Mouse (Mus musculus) gastrocnemius, postnatal 14 days (tissue): ENCODE results near the gene Nkrf. TPM values are rescaled to one million over a fixed set of nuclear protein-coding genes. Genes with fewer than 3 reads are reported as not detected.
"Not testable (repeated sequence)": the region's sequence is repeated elsewhere in the genome, so short reads cannot be mapped to it uniquely, and the experiment has no call there.

Source experiments
- DNase-seq: peaks from one replicate; pipeline ENCODE4 v3.0.0; 2021; ENCODE audit warnings: mixed read lengths
- intact Hi-C: fragments of 180-260 bp; cut with DNase I; formaldehyde crosslinking; loops from one replicate; pipeline ENCODE4 v1.15.1; 2025; ENCODE audit warnings: low total_unique reads
- long read RNA-seq, 2 experiments: library from polyadenylated mRNA; stranded (forward); transcript quantifications; one replicate each; pipeline ENCODE4 v2.0.0; 2021
- total RNA-seq, 2 experiments: library from RNA; stranded (reverse); gene quantifications; 2 replicates each; pipeline ENCODE4 v1.2.3; 2021

Nkrf gene
- 1 to 10 TPM; 3.7 to 4.2 TPM for total RNA-seq
- long read RNA-seq, experiment 1: 0 reads
- long read RNA-seq, experiment 2, partial matches to known transcripts: 0 of 1 reads
- long read RNA-seq, experiment 2, other reads (novel, unspliced or antisense): 0 of 1 reads

DNA sequence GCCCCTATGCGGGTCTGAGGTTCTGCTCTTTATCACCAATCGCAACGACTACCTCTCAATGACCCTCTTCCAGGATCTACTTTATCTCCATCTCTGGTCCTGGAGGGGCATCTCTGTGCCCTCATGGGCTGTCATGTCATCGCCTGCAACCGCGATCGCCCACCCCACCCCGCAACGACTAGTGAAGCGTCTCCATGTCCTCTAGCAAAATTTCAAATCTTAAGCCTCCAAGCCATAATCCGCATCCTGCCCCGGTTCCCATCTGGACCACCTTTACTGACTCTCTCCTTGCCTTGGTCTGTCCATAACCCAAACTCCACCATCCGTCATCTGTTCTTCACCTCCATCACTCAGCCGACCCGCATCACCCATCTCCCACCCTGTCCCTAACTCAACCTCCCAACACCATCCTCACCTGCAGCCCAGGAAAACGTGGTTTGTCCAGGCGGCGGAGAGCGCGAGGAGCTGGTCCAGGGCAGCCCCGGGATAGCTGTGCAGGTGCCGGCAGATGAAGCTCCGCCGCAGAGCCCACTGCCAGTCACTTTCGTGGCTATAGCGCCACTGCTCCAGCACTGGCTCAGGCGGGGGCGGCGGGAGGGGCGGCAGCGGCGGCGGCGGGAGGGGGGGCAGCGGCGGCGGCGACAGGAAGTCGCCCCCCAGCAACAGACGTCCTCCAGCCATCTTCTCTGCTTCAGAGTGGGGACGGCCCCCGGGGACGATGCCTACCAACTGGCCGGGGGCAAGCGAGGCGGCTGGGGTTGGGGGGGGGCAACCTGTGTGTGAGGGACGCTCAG lies at the start of gene Nkrf:
Nkrf (minus strand) TSS at position 579 of the 794 bp plus-strand sequence.
- no peak for DNase-seq
- intact Hi-C loops: loop anchor here (10.0 kb wide), 1 partner anchor 68 kb away; no protein-coding TSS in a partner anchor

DNA sequence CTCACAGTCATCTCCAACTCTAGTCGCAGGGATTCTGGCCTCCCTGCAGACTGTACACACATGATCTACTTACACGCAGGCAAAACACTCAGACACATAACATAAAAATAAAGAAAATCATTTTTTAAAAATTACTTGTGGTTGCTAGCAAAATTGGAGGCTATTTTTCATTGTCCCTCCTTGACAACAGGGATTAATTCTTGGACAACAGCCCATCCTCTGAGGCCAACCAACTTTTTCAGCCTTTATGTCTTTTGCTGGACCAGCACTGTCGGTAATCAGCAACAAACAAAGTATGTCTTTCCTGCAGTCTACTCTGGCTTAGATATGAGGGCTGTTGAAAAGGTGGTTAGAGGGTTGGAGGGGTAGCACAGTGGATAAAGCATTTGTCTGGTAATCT lies 38.4 kb upstream of the Nkrf start:
- no peak for DNase-seq
- intact Hi-C loops: no loop called here

DNA sequence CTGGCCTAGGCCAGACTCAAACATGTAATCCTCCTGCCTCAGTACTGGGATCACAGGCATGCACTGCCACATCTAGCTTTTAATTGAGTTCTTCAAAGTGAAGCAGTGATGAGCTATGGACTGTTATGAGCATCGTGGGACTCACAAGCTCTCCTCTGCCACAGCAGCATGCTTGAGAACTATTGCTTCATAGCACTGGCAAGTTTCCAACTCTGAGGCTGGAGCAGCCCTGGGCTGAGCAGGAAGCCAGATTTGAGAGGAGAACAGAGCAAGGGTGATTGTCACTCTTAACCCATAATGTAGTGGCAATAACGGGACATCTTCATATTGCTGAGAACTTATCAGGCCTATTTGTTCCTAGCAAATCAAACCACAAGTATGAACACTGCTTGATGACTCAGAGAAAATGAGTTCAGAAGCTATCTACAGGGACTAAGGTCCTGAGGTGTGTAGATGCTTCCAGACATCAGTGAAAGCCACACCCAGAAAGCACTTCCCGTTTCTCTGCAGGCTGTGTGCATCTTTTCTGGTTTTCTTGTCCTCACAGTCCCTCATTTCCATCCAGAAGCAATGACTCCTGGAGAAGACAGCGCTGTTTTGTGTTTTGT lies 37.2 kb upstream of the Nkrf start:
- DNase-seq: peak; percentile 40
- intact Hi-C loops: no loop called here

DNA sequence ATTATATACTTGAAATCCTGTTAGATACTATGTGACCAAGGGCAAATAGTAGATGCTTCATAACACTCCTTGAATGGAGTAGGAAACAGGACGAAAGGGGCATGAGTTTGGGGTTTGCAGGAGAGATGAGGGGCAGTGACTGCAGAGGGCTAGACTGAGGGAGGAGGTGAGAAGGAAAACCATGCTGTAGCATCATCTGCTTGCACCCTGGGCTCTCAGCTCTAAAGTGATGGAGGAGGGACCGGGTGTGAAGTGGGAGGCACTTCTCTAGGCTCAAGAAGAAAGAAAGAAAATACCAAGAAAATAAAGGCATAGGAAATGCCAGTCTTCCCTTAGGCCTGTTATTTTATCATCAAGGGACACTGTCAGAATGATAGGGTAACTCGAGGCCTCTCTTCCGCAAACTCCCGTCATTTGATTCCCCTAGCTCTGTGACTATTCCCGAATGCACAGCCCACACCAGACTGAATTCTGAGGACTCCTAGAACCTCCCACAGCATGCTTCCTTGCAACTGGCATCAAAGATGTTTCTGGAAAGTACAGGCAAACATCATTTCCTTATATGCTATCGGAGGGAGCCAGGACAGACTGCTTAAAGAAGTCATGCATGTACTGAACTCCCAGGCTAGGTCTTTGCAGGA lies 32.7 kb upstream of the Nkrf start:
- intact Hi-C loops: no loop called here
- no peak for DNase-seq

DNA sequence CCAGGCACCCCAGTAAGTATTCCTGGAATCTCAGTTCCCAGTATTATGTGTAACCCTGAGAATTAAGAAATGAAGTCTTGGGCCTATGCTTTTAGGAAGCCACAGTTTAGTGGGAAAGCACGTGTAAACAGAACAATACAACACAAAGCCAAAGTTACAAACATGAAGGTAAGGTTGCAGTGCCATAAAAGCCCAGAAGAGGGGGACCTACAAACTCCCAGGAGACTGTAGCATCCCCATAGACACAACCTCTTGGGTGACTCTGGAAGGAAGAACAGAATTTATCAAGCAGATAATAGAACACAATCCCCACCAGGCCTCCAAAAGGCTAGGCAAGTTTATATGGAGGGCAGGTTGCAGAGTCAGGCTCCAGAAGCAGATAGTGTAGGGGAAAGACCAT lies 27.9 kb upstream of the Nkrf start:
- intact Hi-C loops: loop anchor here (5.0 kb wide), 1 partner anchor 87 kb away; no protein-coding TSS in a partner anchor
- no peak for DNase-seq

DNA sequence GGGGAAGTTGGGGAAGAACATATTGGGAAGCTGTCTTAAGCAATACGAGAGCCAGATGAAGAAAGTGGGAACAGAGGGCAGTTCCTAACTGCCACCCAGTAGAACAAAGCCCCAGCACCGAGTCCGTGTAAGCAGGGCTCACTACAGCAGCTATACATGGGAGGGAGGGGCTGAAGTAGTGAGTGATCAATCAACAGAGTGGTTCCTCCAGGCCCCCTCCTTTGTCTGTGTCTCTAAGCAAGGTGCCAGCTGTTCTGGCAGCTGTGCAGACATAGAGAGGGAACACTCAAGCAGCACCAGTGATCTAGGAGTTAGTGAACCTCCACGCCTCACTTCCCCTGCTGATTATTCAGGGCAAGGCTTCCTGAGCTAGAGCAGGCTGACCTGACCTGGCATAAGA lies 27.0 kb upstream of the Nkrf start:
- DNase-seq: no peak
- intact Hi-C loops: loop anchor here (5.0 kb wide), 1 partner anchor 88 kb away; no protein-coding TSS in a partner anchor

DNA sequence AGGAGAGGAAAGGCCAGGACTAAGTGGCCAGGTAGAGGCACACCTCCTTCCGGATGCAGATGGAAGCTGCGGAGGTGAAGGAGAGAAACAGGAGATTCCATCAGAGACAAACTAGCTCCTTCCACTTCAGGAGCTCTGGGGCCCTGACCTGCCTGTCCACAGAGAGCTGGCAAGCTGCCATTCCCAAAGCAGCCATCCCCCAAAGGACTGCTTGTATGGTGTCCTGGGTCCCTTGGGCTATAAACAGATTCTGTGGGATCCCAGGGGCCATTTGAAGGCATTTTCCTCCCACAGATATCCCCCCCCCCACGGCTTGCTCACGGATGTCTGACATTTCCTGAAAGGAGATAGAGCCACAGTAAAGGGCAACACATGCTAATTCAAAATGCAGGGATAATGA lies 26.1 kb upstream of the Nkrf start:
- intact Hi-C loops: no loop called here
- DNase-seq: no peak

DNA sequence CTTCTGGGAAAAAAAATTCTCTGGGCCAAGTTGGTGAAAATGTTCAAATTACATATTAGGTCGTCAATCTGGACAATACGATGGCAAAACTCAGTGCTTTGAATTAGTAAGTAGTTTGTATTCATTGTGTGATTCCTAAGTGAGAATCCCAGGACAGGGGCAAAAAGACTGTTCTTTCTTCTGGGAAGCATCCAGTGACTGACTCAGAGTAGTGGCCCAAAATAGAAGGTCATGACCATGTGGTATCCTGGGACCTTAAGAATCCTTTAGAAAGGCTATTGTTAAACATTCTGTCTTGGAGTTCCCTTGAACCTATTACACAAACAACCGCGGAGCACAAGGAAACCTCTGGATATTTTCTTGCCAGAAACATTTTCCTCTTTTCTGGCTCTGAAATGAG lies 18.6 kb upstream of the Nkrf start:
- DNase-seq: no peak
- intact Hi-C loops: no loop called here

DNA sequence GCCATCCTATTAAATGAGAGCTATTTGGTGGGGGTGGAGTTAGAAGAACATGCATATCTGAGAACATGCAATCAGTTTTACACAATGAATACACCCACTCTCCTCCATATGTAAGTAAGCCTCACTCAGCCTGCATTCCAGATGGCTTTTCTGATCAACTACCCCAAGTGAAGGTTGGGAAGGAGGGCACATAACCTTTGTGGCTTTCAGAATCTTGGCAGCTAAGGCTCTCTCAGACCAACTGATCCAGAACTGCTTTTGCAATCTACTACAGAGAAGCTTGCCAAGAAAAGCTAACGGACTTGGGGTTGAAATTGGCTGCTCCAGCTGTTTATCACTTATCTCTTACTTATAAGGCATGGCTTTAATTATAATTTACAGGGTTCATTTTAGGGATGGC lies 15.1 kb upstream of the Nkrf start:
- intact Hi-C loops: no loop called here
- DNase-seq: no peak

DNA sequence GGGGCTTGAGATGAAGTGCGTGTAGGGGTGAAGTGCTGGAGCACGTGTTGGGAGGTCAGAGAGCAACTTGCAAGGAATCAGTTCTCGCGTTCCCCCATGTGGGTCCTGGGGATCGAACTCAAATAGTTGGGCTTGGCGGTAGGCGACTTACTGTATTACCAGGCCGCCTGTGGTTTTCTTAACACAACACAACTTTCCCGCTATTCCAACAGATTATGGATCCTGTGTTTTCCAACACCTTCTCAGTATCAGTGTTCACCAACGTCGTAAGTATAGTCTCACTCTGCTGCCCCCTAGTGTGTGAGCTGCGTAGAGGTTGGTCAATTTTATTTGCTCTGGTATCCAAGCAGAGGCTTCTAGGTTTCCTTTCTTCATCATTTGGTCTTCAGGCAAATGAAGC lies 8.6 kb upstream of the Nkrf start:
- intact Hi-C loops: no loop called here
- peak; percentile 33 for DNase-seq

DNA sequence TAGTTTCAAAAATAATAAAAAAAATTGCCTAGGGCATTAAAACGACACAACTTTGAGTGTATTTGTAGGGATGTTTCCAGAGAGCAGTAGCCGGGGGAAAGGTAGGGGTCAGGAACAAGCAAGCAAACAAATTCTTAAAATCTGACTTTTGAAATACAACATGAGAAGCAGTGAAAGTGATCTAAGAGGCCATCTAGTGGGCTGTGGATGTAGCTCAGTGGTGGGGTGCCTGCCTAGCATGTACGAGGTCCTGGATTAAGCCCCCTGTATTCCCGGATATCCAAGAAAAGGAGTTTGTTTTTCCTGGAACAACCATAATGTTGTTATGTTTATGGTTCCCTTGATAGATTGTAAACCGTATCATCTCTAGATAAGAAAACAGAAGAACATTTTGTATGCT lies 3.8 kb upstream of the Nkrf start:
- no peak for DNase-seq
- intact Hi-C loops: loop anchor here (10.0 kb wide), 1 partner anchor 72 kb away; no protein-coding TSS in a partner anchor

DNA sequence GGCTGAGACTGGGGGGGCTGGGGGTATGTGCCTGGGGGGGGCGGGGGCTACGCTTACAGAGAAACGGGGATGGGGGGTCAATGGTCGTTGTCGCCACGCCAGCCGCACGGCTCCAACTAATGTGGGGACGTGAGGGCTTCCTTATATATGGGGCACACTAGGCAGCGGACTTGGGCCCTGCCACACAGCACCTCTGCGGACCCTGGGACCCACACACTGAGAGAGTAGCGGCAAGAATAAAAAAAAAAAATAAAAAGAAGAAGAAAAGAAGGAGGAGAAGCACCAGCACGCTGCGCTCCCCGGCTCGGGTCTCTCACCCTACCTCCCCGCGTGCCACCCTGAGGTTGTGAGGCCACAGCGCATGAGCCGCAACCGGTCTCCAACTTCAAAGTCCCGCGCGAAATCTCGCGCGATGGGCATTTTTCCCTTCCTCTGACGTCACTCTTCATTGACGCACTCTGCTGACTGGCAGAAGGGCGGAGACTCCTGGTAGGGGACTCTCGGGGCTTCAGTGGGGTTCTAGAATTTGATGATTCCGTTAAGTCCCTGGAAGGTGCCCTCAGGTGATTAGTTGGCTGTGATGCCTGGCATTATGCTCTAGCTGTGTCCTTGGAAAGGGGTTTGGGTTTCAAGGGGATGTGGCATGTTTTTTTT lies 543 bp upstream of the Nkrf start:
- peak; percentile 85 for DNase-seq
- intact Hi-C loops: loop anchor here (10.0 kb wide), 1 partner anchor 68 kb away; no protein-coding TSS in a partner anchor

DNA sequence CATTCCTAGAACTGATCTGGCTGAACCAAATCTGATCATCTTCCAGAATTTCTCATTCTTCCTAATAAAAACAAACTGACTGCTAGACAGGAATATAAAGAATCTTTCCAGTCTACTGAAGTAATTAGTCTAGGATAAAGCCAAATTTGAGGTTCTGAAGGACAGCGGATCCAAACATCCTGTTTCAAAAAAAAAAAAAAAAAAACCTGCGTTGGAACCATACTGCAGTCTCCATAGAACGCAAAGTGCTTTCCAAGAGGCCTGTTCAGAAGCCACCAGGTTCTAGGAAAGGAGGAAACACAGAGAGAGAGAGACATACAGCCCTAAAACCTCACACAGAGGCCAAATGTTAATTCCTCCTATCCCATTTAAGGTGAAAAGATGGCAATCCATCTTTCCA lies 1.0 kb downstream of the Nkrf start:
- no peak for DNase-seq
- intact Hi-C loops: loop anchor here (10.0 kb wide), 1 partner anchor 67 kb away; no protein-coding TSS in a partner anchor

DNA sequence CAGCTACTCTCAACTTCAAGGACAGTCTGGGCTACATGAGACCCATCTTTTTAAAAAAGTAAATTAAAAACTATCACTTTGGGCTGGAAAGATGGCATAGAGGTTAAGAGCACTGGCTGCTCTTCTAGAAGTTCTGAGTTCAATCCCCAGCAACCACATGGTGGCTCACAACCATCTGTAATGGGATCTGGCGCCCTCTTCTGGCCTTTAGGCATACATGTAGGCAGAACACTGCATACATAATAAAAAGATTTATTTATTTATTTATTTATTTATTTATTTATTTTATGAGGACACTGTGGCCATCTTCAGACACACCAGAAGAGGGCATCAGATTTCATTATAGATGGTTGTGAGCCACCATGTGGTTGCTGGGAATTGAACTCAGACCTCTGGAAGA lies 3.8 kb downstream of the Nkrf start:
- DNase-seq, intact Hi-C loops: not testable (repeated sequence)

DNA sequence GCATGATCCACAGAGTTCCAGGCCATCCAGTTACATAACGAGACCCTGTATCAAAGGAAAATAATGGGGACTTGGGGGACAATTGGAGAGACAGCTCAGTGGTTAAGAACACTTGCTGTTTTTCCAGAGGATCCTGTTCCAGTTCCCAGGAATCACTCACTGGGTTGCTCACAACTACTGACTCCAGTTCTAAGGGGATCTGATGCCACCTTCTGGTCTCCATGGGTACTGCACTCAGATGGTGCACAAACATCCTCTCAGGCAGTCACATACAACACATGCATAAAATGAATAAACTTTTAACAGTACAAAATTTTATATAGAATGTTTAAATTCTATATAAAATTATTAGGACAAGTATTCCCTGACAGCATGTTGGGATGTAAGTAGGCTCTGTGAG lies 18.0 kb downstream of the Nkrf start:
- DNase-seq: no peak
- intact Hi-C loops: no loop called here

DNA sequence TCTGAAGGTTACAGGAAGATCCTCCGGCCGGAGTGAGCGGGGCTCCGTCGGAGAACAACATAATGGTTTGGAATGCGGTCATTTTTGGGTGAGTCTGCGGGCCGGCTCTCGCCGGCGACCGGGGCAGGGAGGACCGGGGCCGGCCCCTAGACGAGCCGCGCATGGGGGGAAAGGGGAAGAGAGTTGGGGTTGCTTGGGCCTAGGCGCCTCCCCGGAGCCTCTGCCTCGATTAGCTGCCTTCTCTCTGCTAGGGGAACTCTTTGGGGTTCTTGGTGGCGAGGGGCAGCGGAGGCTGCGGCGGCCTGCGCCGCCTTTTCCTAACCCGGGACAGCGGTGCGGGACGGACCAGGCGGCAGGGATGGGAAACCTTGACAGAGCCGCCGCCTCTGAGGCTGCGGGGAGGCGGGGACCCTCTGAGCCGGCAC lies 28.0 kb downstream of the Nkrf start:
- DNase-seq: peak; percentile 7
- intact Hi-C loops: no loop called here

DNA sequence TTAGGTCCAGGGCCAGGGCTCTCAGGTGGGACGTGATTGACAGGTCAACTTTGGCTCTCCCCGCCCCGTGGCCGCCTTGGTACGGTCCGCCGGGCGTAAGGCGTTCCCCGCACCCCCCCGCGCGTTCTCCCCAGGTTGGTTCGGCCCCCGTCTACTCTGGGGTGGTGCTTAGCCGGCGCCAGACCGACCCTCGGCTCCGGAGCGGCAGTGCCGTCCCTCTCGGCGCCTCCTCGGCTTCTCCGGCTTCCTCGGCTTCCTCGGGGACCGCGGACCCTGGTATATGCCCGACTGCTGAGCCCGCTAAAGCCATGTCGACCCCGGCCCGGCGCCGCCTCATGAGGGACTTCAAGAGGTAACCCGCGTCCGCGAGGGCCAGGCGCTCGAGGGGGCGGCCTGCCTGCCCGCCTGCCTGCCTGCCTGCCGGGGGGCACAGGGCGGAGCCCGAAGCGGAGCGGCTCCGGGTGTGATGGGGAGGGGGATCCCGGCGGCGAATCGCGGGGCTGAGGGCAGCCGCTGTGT lies 28.5 kb downstream of the Nkrf start:
- intact Hi-C loops: no loop called here
- DNase-seq: peak; percentile 89

DNA sequence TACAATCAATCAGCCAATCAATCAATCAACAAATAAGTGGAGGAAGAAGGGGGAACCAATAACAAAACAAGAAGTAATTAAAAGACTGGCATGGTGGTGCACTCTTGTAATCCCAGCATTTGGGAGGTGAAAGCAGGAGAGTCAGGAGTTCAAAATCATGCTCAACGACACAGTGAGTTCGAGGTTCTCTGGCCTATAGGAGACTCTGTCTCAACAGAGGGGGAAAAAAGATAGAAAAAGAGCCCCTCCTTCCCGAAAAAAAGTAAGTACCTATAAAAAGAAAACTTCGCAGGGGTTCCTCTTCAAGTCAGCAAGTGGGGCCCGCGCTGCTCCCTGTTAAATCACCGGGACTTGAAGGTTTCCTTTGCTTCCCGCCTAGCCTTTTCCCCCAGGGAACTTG lies 28.9 kb downstream of the Nkrf start, which contains the start of the genes Ube2a and C330007P06Rik:
Ube2a (plus strand) TSS at position 136 of the 400 bp plus-strand sequence.
C330007P06Rik (minus strand) TSS at position 347 of the 400 bp plus-strand sequence.
- no peak for DNase-seq
- intact Hi-C loops: no loop called here

DNA sequence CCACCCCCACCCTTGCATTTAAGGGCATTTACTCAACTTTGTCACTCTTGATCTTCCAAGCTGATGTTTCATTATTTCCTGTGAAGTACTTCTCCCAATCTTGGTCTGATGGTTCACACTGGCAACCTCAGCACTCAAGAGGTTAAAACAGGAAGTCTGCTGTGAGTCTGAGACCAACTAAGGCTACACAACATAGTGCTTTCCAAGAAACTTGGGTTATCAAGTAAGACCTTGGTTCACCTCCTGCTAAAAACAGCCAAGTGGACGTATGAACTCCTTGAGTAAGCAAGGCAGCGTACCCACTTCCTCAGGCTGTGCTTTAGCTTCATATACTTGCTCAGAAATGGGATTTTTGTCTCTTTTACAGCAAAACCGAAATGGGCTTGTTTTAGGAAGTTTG lies 32.3 kb downstream of the Nkrf start:
- no peak for DNase-seq
- intact Hi-C loops: no loop called here
